Mouse (Mus musculus): ENCODE data around the gene Olfr876. TPM values are rescaled to one million over a fixed set of nuclear protein-coding genes. Genes with fewer than 3 reads are reported as not detected.
"Not testable (repeated sequence)": the region's sequence is repeated elsewhere in the genome, so short reads cannot be mapped to it uniquely, and the experiment has no call there.

Olfr876 gene
- not detected in 2 replicates for polyA plus RNA-seq (2012; rRNA removed)

GRCm38 (mm10) chr9:37802731-37803130 is at the start of gene Olfr876:
Gene Olfr876, plus strand, starts transcription at chr9:37803031.
- no peak for DNase-seq (ENCODE audit: low spot score)

- no peak for DNase-seq (ENCODE audit: low spot score)
Observed at GRCm38 (mm10) chr9:37761728-37762127, 41.1 kb upstream of the Olfr876 start.

GRCm38 (mm10) chr9:37762541-37762940 is 40.3 kb upstream of the Olfr876 start:
- DNase-seq (ENCODE audit: low spot score): no peak

GRCm38 (mm10) chr9:37770661-37771060 is 32.2 kb upstream of the Olfr876 start:
- DNase-seq (ENCODE audit: low spot score): no peak

GRCm38 (mm10) chr9:37771759-37772158 is 31.1 kb upstream of the Olfr876 start, which contains the start of gene Olfr875:
Gene Olfr875, plus strand, starts transcription at chr9:37771857.
- no peak for DNase-seq (ENCODE audit: low spot score)

- DNase-seq (ENCODE audit: low spot score): no peak
Observed at GRCm38 (mm10) chr9:37782766-37783260, 20.0 kb upstream of the Olfr876 start.

DNA sequence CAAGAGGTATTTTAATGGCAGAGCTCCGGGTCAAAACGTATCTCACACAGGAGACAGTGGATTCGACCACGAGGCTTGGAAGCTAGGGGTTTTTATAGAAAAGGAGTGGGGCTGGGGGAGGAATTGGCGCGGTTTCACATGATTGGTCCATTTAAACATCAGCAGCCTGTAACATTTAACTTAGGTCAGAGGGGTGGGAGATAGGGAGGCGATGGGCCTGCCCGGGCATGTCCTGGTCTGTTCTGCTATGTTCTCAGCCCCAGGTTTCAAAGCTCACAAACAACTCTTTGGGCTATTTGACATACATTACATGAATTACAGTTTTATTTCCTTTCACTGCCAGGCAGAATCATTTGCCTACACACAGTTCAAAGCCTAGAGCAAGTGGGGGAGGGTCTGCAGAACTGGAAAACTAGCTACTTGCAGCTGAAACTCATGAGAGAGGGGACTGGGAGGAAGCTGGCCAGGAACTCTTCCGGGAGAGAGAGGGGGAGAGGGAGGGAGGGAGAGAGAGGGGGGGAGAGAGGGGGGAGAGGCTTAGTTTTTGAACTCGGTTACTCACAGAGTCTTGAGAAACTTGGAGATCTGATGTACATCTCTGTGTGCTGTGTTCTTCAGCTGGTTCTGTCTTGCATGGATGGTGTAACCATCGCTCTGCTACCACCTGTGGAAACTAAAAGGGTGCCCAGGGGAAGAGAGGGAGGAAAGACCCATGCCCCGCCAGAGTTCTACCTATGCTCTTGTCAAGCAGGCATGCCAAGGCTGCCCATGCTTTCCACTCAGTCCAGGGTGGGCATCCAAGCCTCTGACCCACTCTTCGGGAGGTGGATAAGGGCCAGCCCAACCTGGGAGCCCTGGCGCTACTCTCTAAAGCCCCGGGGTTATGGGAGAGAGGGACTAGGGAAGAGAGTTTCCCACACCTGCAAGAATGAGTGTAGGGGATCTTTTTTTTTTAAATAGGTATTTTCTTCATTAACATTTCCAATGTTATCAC is 19.1 kb upstream of the Olfr876 start:
- DNase-seq (ENCODE audit: low spot score): not testable (repeated sequence)

- DNase-seq (ENCODE audit: low spot score): no peak
Observed at GRCm38 (mm10) chr9:37786411-37786810, 16.4 kb upstream of the Olfr876 start.

GRCm38 (mm10) chr9:37802055-37802454 is 776 bp upstream of the Olfr876 start:
- no peak for DNase-seq (ENCODE audit: low spot score)

GRCm38 (mm10) chr9:37807235-37807634 is 4.4 kb downstream of the Olfr876 start:
- no peak for DNase-seq (ENCODE audit: low spot score)

DNA sequence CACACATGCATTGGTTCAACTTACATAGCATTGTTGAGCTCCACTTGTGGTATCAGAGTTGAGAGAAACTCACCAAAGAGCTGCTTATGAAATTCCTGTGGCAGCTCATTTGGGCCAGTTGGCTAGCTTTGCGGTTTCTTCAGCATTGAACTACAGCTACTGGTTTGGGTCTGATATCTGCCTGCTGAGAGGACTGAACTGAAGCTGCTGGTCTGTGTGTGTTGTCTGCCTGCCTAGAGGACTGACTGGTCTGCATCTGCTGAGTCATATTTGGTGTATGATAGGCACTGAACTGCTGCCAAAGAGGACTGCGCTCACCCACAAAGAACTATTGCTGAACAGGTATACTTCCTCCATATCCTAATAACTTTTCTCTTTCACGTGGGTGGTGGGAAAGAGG is 5.6 kb downstream of the Olfr876 start:
- DNase-seq (ENCODE audit: low spot score): no peak

GRCm38 (mm10) chr9:37808976-37809375 is 6.1 kb downstream of the Olfr876 start:
- DNase-seq (ENCODE audit: low spot score): no peak

DNA sequence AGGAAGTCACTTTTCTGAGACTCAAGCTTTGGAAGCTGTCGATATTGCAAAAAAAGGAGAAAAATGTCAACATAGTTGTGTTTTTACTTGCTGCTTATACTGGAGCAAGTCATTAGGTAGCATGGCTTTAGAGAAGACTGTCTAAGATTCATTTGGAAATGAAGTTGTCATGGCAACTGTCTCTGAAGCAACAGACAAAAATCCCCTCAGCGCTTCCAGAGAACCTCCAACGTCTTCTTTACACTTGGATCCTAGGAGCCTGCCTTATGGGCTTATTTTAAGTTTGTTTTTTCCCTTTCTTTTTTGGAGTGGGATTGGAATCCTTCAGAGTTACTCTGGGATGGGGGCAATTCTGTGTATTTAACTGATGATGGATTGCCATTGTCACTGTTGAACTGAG is 11.9 kb downstream of the Olfr876 start:
- DNase-seq (ENCODE audit: low spot score): no peak

DNA sequence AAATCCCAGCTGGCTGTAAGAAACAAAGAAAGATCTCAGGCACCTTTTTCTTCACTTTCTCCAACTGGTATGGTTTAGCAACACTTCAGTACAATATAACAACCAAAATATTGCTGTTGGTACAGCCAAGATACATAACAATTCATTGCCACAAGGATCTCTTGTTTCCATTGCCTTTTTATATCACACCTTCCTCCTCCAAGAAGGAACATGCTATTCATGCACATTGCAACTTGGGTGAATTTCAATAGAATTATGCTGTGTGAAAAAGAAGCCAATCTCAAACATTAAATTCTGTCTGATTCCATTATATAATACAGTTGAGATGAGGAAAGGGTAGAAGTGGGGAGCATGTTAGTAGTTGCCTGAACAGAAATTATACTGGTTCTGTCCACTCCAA is 27.1 kb downstream of the Olfr876 start:
- no peak for DNase-seq (ENCODE audit: low spot score)

GRCm38 (mm10) chr9:37833341-37833740 is 30.5 kb downstream of the Olfr876 start:
- no peak for DNase-seq (ENCODE audit: low spot score)

- DNase-seq (ENCODE audit: low spot score): no peak
Observed at GRCm38 (mm10) chr9:37849267-37849666, 46.4 kb downstream of the Olfr876 start.

DNA sequence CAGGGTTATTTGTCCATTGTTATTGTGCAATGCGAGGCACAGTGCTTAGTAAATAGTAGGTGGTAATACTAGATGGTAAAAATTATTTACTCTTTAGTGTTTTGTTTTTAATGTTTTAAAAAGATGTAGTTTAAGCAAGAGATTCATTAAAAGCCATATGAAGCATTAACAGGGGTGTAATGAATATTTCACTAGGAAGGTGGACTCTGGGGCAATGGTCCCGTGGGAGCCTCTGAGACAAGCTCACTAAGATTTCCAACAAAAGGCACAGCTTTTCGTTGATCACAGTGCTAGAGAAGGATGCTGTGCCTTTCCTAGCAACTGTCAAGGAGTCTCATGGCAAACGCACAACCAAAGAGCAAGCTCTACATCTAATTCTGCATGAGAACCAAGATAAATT is 51.1 kb downstream of the Olfr876 start, which contains the start of gene Olfr877:
Gene Olfr877 (plus strand): TSS at position 301 of the 400 bp plus-strand sequence.
- DNase-seq (ENCODE audit: low spot score): no peak

Other genes starting within 250 kb of the Olfr876 start
- gene Siae, start 247.3 kb upstream of the Olfr876 start, polyA plus RNA-seq (2012; rRNA removed): 16.6 and 17.1 TPM in 2 replicates
- 2.2 and 3.8 TPM in 2 replicates for gene Spa17, start 189.3 kb upstream of the Olfr876 start, polyA plus RNA-seq (2012; rRNA removed)
- 77.0 and 83.6 TPM in 2 replicates for gene Tbrg1, start 145.7 kb upstream of the Olfr876 start, polyA plus RNA-seq (2012; rRNA removed)
- not detected in 2 replicates for gene Panx3, start 133.8 kb upstream of the Olfr876 start, polyA plus RNA-seq (2012; rRNA removed)
- not detected in 2 replicates for gene Olfr160, start 86.8 kb upstream of the Olfr876 start, polyA plus RNA-seq (2012; rRNA removed)
- not detected in 2 replicates for gene Olfr874, start 57.9 kb upstream of the Olfr876 start, polyA plus RNA-seq (2012; rRNA removed)
- gene Olfr875, start 31.2 kb upstream of the Olfr876 start, polyA plus RNA-seq (2012; rRNA removed): not detected in 2 replicates
- gene Olfr877, start 51.2 kb downstream of the Olfr876 start, polyA plus RNA-seq (2012; rRNA removed): not detected in 2 replicates
- gene Olfr145, start 93.7 kb downstream of the Olfr876 start, polyA plus RNA-seq (2012; rRNA removed): not detected in 2 replicates
- not detected in 2 replicates for gene Olfr878, start 114.8 kb downstream of the Olfr876 start, polyA plus RNA-seq (2012; rRNA removed)
- not detected in 2 replicates for gene Olfr881, start 188.8 kb downstream of the Olfr876 start, polyA plus RNA-seq (2012; rRNA removed)
- gene Olfr883, start 222.8 kb downstream of the Olfr876 start, polyA plus RNA-seq (2012; rRNA removed): not detected in 2 replicates
- gene Olfr884, start 243.5 kb downstream of the Olfr876 start, polyA plus RNA-seq (2012; rRNA removed): not detected in 2 replicates

Data from urinary bladder, adult 2 months (tissue).